Mouse (Mus musculus): ENCODE data around the gene Exoc5.

DNA sequence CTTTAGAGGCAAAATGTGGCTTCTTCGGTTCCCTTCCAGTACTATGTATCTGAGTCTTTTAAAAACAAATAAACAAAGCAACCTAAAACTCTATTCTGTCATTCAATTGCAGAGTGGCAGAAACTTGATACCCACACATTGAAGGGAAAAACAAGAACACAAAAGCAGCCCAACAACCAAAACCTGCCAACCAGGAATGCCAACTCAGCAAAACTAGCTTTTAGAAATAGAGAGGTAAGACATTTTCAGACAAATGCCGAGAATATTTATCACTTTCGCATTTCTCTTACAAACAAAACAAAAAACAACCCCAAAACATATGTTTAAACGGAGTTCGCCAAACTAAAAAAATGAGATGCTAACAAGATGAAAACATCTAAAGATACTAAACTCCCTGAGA is 37.5 kb downstream of the Exoc5 start:
- TF ChIP-seq CTCF (IDR thresholded peaks at IDR 0.05; ENCODE audit: extremely low read depth, insufficient read depth, low read length) (no peak), POLR2A (IDR thresholded peaks at IDR 0.05; ENCODE audit: extremely low read depth, insufficient read depth, low read length) (no peak)

Measured in cortical plate, adult 2 months (tissue).